Mouse (Mus musculus) cortical plate, adult 2 months (tissue): ENCODE data around the gene Fgfr2.

Experiments used
- CTCF ChIP-seq: fragments of 200-500 bp; IDR thresholded peaks from 2 replicates; pipeline ENCODE4 v1.5.1; 2011; ENCODE audit warnings: mild to moderate bottlenecking, control low read depth, low read length; ENCODE audit not compliant: insufficient read depth; ENCODE audit errors: extremely low read depth
- POLR2A ChIP-seq: fragments of 200-500 bp; IDR thresholded peaks from 2 replicates; pipeline ENCODE4 v1.6.1; 2011; ENCODE audit warnings: mild to moderate bottlenecking, low read length, control low read depth; ENCODE audit not compliant: insufficient read depth; ENCODE audit errors: extremely low read depth

DNA sequence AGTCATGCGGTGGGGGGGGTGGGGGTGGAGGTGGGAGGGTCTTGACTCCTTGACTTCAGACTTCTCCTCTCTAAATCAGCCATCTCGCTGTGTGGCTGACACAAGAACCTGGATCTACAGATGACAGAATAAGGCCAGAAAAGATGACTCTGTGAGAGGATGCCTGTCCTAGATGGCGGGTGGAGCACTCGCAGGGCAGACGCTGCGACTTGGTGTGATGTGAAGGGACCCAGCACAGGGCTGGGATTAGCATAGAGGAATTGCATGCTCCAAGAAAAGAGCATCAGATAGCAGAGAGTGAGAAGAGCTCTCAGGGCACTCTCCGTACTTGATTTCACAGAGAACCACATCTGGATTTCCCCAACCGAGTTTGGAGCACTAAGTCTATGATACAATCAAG lies 2953.0 kb downstream of the Fgfr2 start:
- TF ChIP-seq POLR2A (no peak), CTCF (no peak)
